Mouse (Mus musculus) gonadal fat pad, adult 2 months (tissue): ENCODE measurements around the gene 1700037H04Rik. TPM values are rescaled to one million over a fixed set of nuclear protein-coding genes. Genes with fewer than 3 reads are reported as not detected.

Experiments used
- DNase-seq: peaks from one replicate; pipeline ENCODE4 v3.0.0-alpha.2; 2012; ENCODE audit warnings: low read depth
- polyA plus RNA-seq: library from polyadenylated mRNA; depleted of rRNA; stranded (reverse); fragments of >200 nt; gene quantifications from 2 replicates; pipeline ENCODE4 v1.2.3, GENCODE M21; 2012

Gene 1700037H04Rik
- polyA plus RNA-seq, 1 experiment: 168 TPM

GRCm38 (mm10) chr2:131179246-131179886, 19.5 kb upstream of the 1700037H04Rik start:
- DNase-seq: no peak

- DNase-seq: no peak
These were observed 19.0 kb upstream of the 1700037H04Rik start for GRCm38 (mm10) chr2:131178828-131179245.

GRCm38 (mm10) chr2:131177932-131178331, 18.1 kb upstream of the 1700037H04Rik start:
- DNase-seq: no peak

GRCm38 (mm10) chr2:131176491-131176890, 16.6 kb upstream of the 1700037H04Rik start:
- no peak for DNase-seq

- no peak for DNase-seq
These were observed 16.0 kb upstream of the 1700037H04Rik start for GRCm38 (mm10) chr2:131175945-131176309.

- DNase-seq: no peak
These were observed 15.5 kb upstream of the 1700037H04Rik start for GRCm38 (mm10) chr2:131175286-131175944.

- DNase-seq: no peak
These were observed 14.8 kb upstream of the 1700037H04Rik start for GRCm38 (mm10) chr2:131174700-131175099.

GRCm38 (mm10) chr2:131172322-131172721, 12.4 kb upstream of the 1700037H04Rik start:
- DNase-seq: no peak

GRCm38 (mm10) chr2:131171401-131172104, 11.7 kb upstream of the 1700037H04Rik start:
- no peak for DNase-seq

GRCm38 (mm10) chr2:131170936-131171335, 11.1 kb upstream of the 1700037H04Rik start:
- DNase-seq: no peak

- DNase-seq: no peak
These were observed 9.0 kb upstream of the 1700037H04Rik start for GRCm38 (mm10) chr2:131168914-131169313.

- DNase-seq: no peak
These were observed 8.1 kb upstream of the 1700037H04Rik start for GRCm38 (mm10) chr2:131167984-131168383.

GRCm38 (mm10) chr2:131166172-131166571, 6.3 kb upstream of the 1700037H04Rik start:
- DNase-seq: no peak

GRCm38 (mm10) chr2:131163924-131164323, 4.0 kb upstream of the 1700037H04Rik start:
- DNase-seq: no peak

- no peak for DNase-seq
These were observed 810 bp upstream of the 1700037H04Rik start for GRCm38 (mm10) chr2:131160671-131161111.

- no peak for DNase-seq
These were observed 380 bp downstream of the 1700037H04Rik start for GRCm38 (mm10) chr2:131159491-131159910.

- DNase-seq: no peak
These were observed 2.9 kb downstream of the 1700037H04Rik start for GRCm38 (mm10) chr2:131156987-131157386.

GRCm38 (mm10) chr2:131154036-131154435, 5.8 kb downstream of the 1700037H04Rik start:
- no peak for DNase-seq

- no peak for DNase-seq
These were observed 7.6 kb downstream of the 1700037H04Rik start for GRCm38 (mm10) chr2:131152166-131152730.

GRCm38 (mm10) chr2:131149254-131149578, 10.7 kb downstream of the 1700037H04Rik start:
- no peak for DNase-seq

- DNase-seq: no peak
These were observed 11.3 kb downstream of the 1700037H04Rik start for GRCm38 (mm10) chr2:131148353-131149253.

GRCm38 (mm10) chr2:131147043-131147365, 12.9 kb downstream of the 1700037H04Rik start:
- no peak for DNase-seq
